Mouse (Mus musculus) limb, embryonic 13.5 days (tissue): ENCODE results near the gene Haghl. TPM values are rescaled to one million over a fixed set of nuclear protein-coding genes. Genes with fewer than 3 reads are reported as not detected.
A peak's percentile ranks its signal among the peaks of the same experiment; 100 is the strongest.

Experiments
- ATAC-seq: fragments of 200-750 bp; cut with Nextera tagmentation; 2 replicates; pipeline ENCODE4 v1.8.0; 2017; ENCODE audit warnings: low read depth, moderate number of reproducible peaks, moderate TSS enrichment; ENCODE audit not compliant: low FRiP score
- H3K27ac ChIP-seq: fragments of 300-500 bp; sonication (generic); 2 replicates; pipeline ENCODE4 v1.5.1; 2015; ENCODE audit warnings: inconsistent platforms, mild to moderate bottlenecking, moderate library complexity
- H3K27me3 ChIP-seq: fragments of 300-500 bp; sonication (generic); 2 replicates; pipeline ENCODE4 v1.6.1; 2015; ENCODE audit warnings: mild to moderate bottlenecking, inconsistent platforms
- H3K36me3 ChIP-seq: fragments of 300-500 bp; sonication (generic); 2 replicates; pipeline ENCODE4 v1.6.1; 2015; ENCODE audit warnings: inconsistent platforms, mild to moderate bottlenecking, moderate library complexity
- H3K4me1 ChIP-seq: fragments of 300-500 bp; sonication (generic); 2 replicates; pipeline ENCODE4 v1.6.1; 2015; ENCODE audit warnings: inconsistent platforms
- H3K4me2 ChIP-seq: fragments of 300-500 bp; sonication (generic); replicated peaks from 2 replicates; pipeline ENCODE4 v1.6.1; 2015; ENCODE audit warnings: inconsistent platforms, mild to moderate bottlenecking, moderate library complexity
- H3K4me3 ChIP-seq: fragments of 300-500 bp; sonication (generic); 2 replicates; pipeline ENCODE4 v1.5.1; 2015; ENCODE audit warnings: moderate library complexity, mild to moderate bottlenecking, inconsistent platforms
- H3K9ac ChIP-seq: fragments of 300-500 bp; sonication (generic); 2 replicates; pipeline ENCODE4 v1.6.1; 2015; ENCODE audit warnings: mild to moderate bottlenecking, inconsistent platforms
- H3K9me3 ChIP-seq: fragments of 300-500 bp; sonication (generic); 2 replicates; pipeline ENCODE4 v1.6.1; 2016; ENCODE audit warnings: inconsistent platforms
- WGBS: fragments of 180-500 bp; shearing (Covaris S2); methylation state at CpG from one replicate; pipeline ENCODE4 v1.1.7; 2015; 5-methylcytosine and 5-hydroxymethylcytosine counted together
- polyA plus RNA-seq: library from polyadenylated mRNA; unstranded; fragments of >200 nt; fragmentation: Nextera tagmentation; extraction: Ambion mirVana; gene quantifications from 2 replicates; pipeline ENCODE4 v1.2.1, GENCODE M21; 2015

Haghl gene
- polyA plus RNA-seq, 1 experiment from 2014 or later: 85.1 TPM

GRCm38 (mm10) chr17:25773549-25774120 is 11.8 kb downstream of the Haghl start, which contains the start of gene Narfl:
TSS of gene Narfl (plus strand) at chr17:25773776.
- 0 out of 2 replicates have a peak, but pooled peaks cover 3% of the 10 kb centered on the region for H3K27me3 ChIP-seq
- peak within 1 kb of the TSS; percentile 69 for H3K4me3 ChIP-seq
- peak; percentile 84 for ATAC-seq
- H3K9ac ChIP-seq: peak within 1 kb of the TSS; percentile 85
- peaks cover 18% of the 10 kb centered on the region for H3K36me3 ChIP-seq
- no peaks in the 10 kb centered on the region for H3K9me3 ChIP-seq
- H3K4me1 ChIP-seq: peaks cover 9% of the 10 kb centered on the region
- H3K27ac ChIP-seq: no peak within 1 kb of the TSS
- WGBS: under 1% methylated on average over 37 of the region's 37 CpGs
- peak within 1 kb of the TSS; percentile 90 for H3K4me2 ChIP-seq

- no peak for ATAC-seq
- WGBS: 33% methylated on average over 9 of the region's 9 CpGs
- H3K9ac ChIP-seq: no peak overlapping the region
These were observed 16.1 kb downstream of the Haghl start for GRCm38 (mm10) chr17:25769331-25769730.

GRCm38 (mm10) chr17:25765886-25766285 is 19.6 kb downstream of the Haghl start:
- no peak overlapping the region for H3K27ac ChIP-seq
- H3K36me3 ChIP-seq: no peaks in the 10 kb centered on the region
- H3K4me2 ChIP-seq: no peak overlapping the region
- no peak overlapping the region for H3K4me3 ChIP-seq
- 23% methylated on average over 5 of the region's 5 CpGs for WGBS
- no peak for ATAC-seq
- no peaks in the 10 kb centered on the region for H3K9me3 ChIP-seq
- peaks cover 8% of the 10 kb centered on the region; the same call in 1 of the 2 replicates for H3K27me3 ChIP-seq
- H3K9ac ChIP-seq: no peak overlapping the region
- no peaks in the 10 kb centered on the region for H3K4me1 ChIP-seq

More at GRCm38 (mm10) chr17:25769331-25769730, 16.1 kb downstream of the Haghl start:
- Histone ChIP-seq H3K4me3 (no peak overlapping the region), H3K27ac (no peak overlapping the region), H3K4me1 (peaks cover 4% of the 10 kb centered on the region), H3K36me3 (no peaks in the 10 kb centered on the region), H3K27me3 (peaks cover 8% of the 10 kb centered on the region; the same call in 1 of the 2 replicates), H3K4me2 (no peak overlapping the region), H3K9me3 (no peaks in the 10 kb centered on the region)

GRCm38 (mm10) chr17:25762591-25762990 is 22.9 kb downstream of the Haghl start:
- no peaks in the 10 kb centered on the region for H3K9me3 ChIP-seq
- H3K36me3 ChIP-seq: no peaks in the 10 kb centered on the region
- no peak overlapping the region for H3K4me3 ChIP-seq
- peaks cover 5% of the 10 kb centered on the region; the same call in 1 of the 2 replicates for H3K27me3 ChIP-seq
- 39% methylated on average over 3 of the region's 3 CpGs for WGBS
- H3K27ac ChIP-seq: no peak overlapping the region
- ATAC-seq: no peak
- no peak overlapping the region for H3K9ac ChIP-seq
- no peaks in the 10 kb centered on the region for H3K4me1 ChIP-seq
- H3K4me2 ChIP-seq: no peak overlapping the region

GRCm38 (mm10) chr17:25761561-25761970 is 23.9 kb downstream of the Haghl start:
- Histone ChIP-seq H3K27ac (no peak overlapping the region), H3K36me3 (no peaks in the 10 kb centered on the region), H3K27me3 (no peaks in the 10 kb centered on the region), H3K9ac (no peak overlapping the region), H3K4me3 (no peak overlapping the region), H3K9me3 (no peaks in the 10 kb centered on the region), H3K4me1 (no peaks in the 10 kb centered on the region), H3K4me2 (no peak overlapping the region)
- ATAC-seq: no peak
- WGBS: 69% methylated on average over 4 of the region's 4 CpGs

- 72% methylated on average over 8 of the region's 8 CpGs for WGBS
- Histone ChIP-seq H3K27me3 (no peaks in the 10 kb centered on the region), H3K4me1 (no peaks in the 10 kb centered on the region), H3K4me2 (no peak overlapping the region), H3K27ac (no peak overlapping the region), H3K9ac (no peak overlapping the region), H3K4me3 (no peak overlapping the region), H3K36me3 (no peaks in the 10 kb centered on the region), H3K9me3 (no peaks in the 10 kb centered on the region)
- no peak for ATAC-seq
These were observed 25.3 kb downstream of the Haghl start for GRCm38 (mm10) chr17:25760148-25760547.

GRCm38 (mm10) chr17:25757691-25758090 is 27.8 kb downstream of the Haghl start:
- no peak overlapping the region for H3K27ac ChIP-seq
- H3K4me1 ChIP-seq: no peaks in the 10 kb centered on the region
- H3K4me3 ChIP-seq: no peak overlapping the region
- WGBS: 67% methylated on average over 3 of the region's 3 CpGs
- no peak overlapping the region for H3K4me2 ChIP-seq
- no peak for ATAC-seq
- no peaks in the 10 kb centered on the region for H3K36me3 ChIP-seq
- H3K9me3 ChIP-seq: no peaks in the 10 kb centered on the region
- no peaks in the 10 kb centered on the region for H3K27me3 ChIP-seq
- H3K9ac ChIP-seq: no peak overlapping the region

GRCm38 (mm10) chr17:25756378-25757242 is 28.9 kb downstream of the Haghl start:
- no peak for ATAC-seq
- peaks cover 1% of the 10 kb centered on the region; the same call in 1 of the 2 replicates for H3K4me1 ChIP-seq
- H3K27me3 ChIP-seq: no peaks in the 10 kb centered on the region
- H3K9ac ChIP-seq: no peak overlapping the region
- H3K4me3 ChIP-seq: no peak overlapping the region
- no peak overlapping the region for H3K4me2 ChIP-seq
- H3K36me3 ChIP-seq: no peaks in the 10 kb centered on the region
- WGBS: 79% methylated on average over 9 of the region's 9 CpGs
- H3K27ac ChIP-seq: no peak overlapping the region
- H3K9me3 ChIP-seq: no peaks in the 10 kb centered on the region

GRCm38 (mm10) chr17:25755627-25756377 is 29.7 kb downstream of the Haghl start:
- Histone ChIP-seq H3K9ac (no peak overlapping the region), H3K27me3 (no peaks in the 10 kb centered on the region), H3K9me3 (no peaks in the 10 kb centered on the region), H3K36me3 (no peaks in the 10 kb centered on the region), H3K4me2 (no peak overlapping the region), H3K4me1 (peaks cover 6% of the 10 kb centered on the region; the same call in 1 of the 2 replicates), H3K27ac (no peak overlapping the region), H3K4me3 (no peak overlapping the region)
- ATAC-seq: no peak
- 31% methylated on average over 4 of the region's 4 CpGs for WGBS

GRCm38 (mm10) chr17:25755086-25755485 is 30.4 kb downstream of the Haghl start:
- 81% methylated on average over 4 of the region's 4 CpGs for WGBS
- no peak overlapping the region for H3K27ac ChIP-seq
- no peak for ATAC-seq

GRCm38 (mm10) chr17:25754241-25754640 is 31.2 kb downstream of the Haghl start, which contains the start of gene Msln:
TSS of gene Msln (minus strand) at chr17:25754378.
- H3K27me3 ChIP-seq: no peaks in the 10 kb centered on the region
- H3K4me1 ChIP-seq: peaks cover 6% of the 10 kb centered on the region; the same call in 1 of the 2 replicates
- no peaks in the 10 kb centered on the region for H3K9me3 ChIP-seq
- no peak for ATAC-seq
- H3K27ac ChIP-seq: no peak within 1 kb of the TSS
- H3K4me3 ChIP-seq: no peak within 1 kb of the TSS
- H3K4me2 ChIP-seq: no peak within 1 kb of the TSS
- H3K36me3 ChIP-seq: no peaks in the 10 kb centered on the region
- 89% methylated on average over 9 of the region's 9 CpGs for WGBS
- H3K9ac ChIP-seq: no peak within 1 kb of the TSS

More at GRCm38 (mm10) chr17:25755086-25755485, 30.4 kb downstream of the Haghl start:
- no peaks in the 10 kb centered on the region for H3K27me3 ChIP-seq
- H3K4me1 ChIP-seq: peaks cover 6% of the 10 kb centered on the region; the same call in 1 of the 2 replicates
- H3K9ac ChIP-seq: no peak overlapping the region
- no peaks in the 10 kb centered on the region for H3K36me3 ChIP-seq
- no peak overlapping the region for H3K4me3 ChIP-seq
- no peak overlapping the region for H3K4me2 ChIP-seq
- H3K9me3 ChIP-seq: no peaks in the 10 kb centered on the region
